Mouse (Mus musculus) forebrain, embryonic 14.5 days (tissue): Measurements from ENCODE around the gene Cacnb4. TPM values are rescaled to one million over a fixed set of nuclear protein-coding genes. Genes with fewer than 3 reads are reported as not detected.

Experiments
- ATAC-seq: fragments of 200-750 bp; cut with Nextera tagmentation; 2 replicates; pipeline ENCODE4 v1.8.0; 2017; ENCODE audit warnings: mild to moderate bottlenecking, moderate library complexity
- DNase-seq: peaks from one replicate; pipeline ENCODE4 v3.0.0-alpha.2; 2015; ENCODE audit warnings: low spot score
- H3K27ac ChIP-seq: fragments of 300-500 bp; sonication (generic); 2 replicates; pipeline ENCODE4 v1.5.1; 2014; ENCODE audit warnings: low read depth, mild to moderate bottlenecking, control low read depth, low read length, moderate library complexity
- H3K27me3 ChIP-seq: fragments of 300-500 bp; sonication (generic); replicated peaks from 2 replicates; pipeline ENCODE4 v1.6.1; 2014; ENCODE audit warnings: low read length, control low read depth, mixed read lengths; ENCODE audit not compliant: control insufficient read depth, insufficient read depth
- H3K36me3 ChIP-seq: fragments of 300-500 bp; sonication (generic); 2 replicates; pipeline ENCODE4 v1.6.1; 2014; ENCODE audit warnings: low read length, control low read depth; ENCODE audit not compliant: control insufficient read depth, insufficient read depth
- H3K4me1 ChIP-seq: fragments of 300-500 bp; sonication (generic); 2 replicates; pipeline ENCODE4 v1.6.1; 2014; ENCODE audit warnings: antibody characterized with exemption, low read length, control low read depth; ENCODE audit not compliant: control insufficient read depth, insufficient read depth
- H3K4me2 ChIP-seq: fragments of 300-500 bp; sonication (generic); 2 replicates; pipeline ENCODE4 v1.6.1; 2014; ENCODE audit warnings: mild to moderate bottlenecking, control low read depth, low read length
- H3K4me3 ChIP-seq: fragments of 300-500 bp; sonication (generic); 2 replicates; pipeline ENCODE4 v1.5.1; 2014; ENCODE audit warnings: low read depth, low read length, control low read depth
- H3K9ac ChIP-seq: fragments of 300-500 bp; sonication (generic); 2 replicates; pipeline ENCODE4 v1.6.1; 2014; ENCODE audit warnings: mild to moderate bottlenecking, low read length, control low read depth, moderate library complexity
- H3K9me3 ChIP-seq: fragments of 300-500 bp; sonication (generic); replicated peaks from 2 replicates; pipeline ENCODE4 v1.6.1; 2016; ENCODE audit warnings: low read length, control low read depth, mixed read lengths; ENCODE audit not compliant: control insufficient read depth
- WGBS: fragments of 180-500 bp; shearing (Covaris S2); extraction: QIAGEN DNeasy Blood & Tissue Kit; methylation state at CpG from one replicate; pipeline ENCODE4 v1.1.7; 2014; 5-methylcytosine and 5-hydroxymethylcytosine counted together
- polyA plus RNA-seq: library from polyadenylated mRNA; unstranded; fragments of >200 nt; fragmentation: Nextera tagmentation; extraction: Ambion mirVana; gene quantifications from 2 replicates; pipeline ENCODE4 v1.2.1, GENCODE M21; 2014

The Cacnb4 gene
- polyA plus RNA-seq, 1 experiment from 2014 or later, result 10.6 TPM

DNA sequence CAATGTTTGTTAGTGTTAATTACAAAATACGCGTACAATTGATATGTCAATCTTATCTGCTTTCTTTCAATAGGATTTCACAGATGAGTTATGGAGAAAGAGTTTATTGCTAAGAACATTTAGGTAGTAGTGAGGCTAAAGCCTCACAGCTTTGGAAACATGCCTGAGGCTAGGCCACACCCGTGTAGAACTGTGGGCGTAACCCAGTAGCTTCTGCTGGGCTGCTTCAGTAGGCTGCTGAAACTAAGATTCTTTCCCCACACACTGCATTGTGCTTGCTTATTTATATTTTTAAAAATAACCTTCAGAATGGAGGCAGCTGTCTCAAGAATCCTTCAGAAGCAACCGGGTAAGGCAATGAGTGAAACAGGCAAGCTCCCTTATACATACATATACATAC lies 282.1 kb downstream of the Cacnb4 start:
- Histone ChIP-seq H3K36me3 (peaks cover 6% of the 10 kb centered on the region), H3K27ac (no peak overlapping the region), H3K4me2 (no peak overlapping the region), H3K9me3 (no peaks in the 10 kb centered on the region), H3K4me1 (no peaks in the 10 kb centered on the region), H3K9ac (no peak overlapping the region), H3K4me3 (no peak overlapping the region), H3K27me3 (no peaks in the 10 kb centered on the region)
- 86% methylated on average over 5 of the region's 5 CpGs for WGBS
- DNase-seq (no peak), ATAC-seq (no peak)

DNA sequence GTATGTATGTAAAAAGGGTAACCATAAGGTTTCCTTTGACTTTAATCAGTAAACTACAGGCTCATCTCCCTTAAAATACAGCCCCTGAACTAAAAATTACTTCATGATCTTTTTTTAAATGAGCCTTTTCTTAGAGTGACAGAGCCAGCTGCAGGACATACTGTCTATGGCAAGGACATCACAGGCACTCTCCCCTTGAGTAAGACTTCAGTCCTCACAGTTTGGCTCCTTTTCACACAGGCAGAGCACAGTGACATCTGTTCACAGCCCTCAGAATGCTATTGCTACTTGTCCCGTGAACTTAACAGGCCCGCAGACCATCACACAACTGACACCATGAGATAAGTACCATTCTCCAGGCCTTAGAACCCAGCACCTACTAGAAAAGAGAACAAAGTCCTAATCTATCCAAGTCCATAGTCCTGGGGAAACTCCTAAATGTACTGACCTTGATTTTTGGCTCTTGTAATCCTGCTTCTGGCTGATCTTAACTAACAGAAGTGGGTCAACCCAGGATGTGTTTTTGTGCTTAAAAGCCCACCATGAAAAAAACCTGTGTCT lies 286.1 kb downstream of the Cacnb4 start:
- Histone ChIP-seq H3K4me1 (no peaks in the 10 kb centered on the region), H3K4me2 (no peak overlapping the region), H3K4me3 (no peak overlapping the region), H3K9ac (no peak overlapping the region), H3K27ac (no peak overlapping the region), H3K36me3 (no peaks in the 10 kb centered on the region), H3K9me3 (no peaks in the 10 kb centered on the region), H3K27me3 (no peaks in the 10 kb centered on the region)
- ATAC-seq, result no peak
- no peak for DNase-seq
- 77% methylated on average over 2 of the region's 2 CpGs for WGBS

DNA sequence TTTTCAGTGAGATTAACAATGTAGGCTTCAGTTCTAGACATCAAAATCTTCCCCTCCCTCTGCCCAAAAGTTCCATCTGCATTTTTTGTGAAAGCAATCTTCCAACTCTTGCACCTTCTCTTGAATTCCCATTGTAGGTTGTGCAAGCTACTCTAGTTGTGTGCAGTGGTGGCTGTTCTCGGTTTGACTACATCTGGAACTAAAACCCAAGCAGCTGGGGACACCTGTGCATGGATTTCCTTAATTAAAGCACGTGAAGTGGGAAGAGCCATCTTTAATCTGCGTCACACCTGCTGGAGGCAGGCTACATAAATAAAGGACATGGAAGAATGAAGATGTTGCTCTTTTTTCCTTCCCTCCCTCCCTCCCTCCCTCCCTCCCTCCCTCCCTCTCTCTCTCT lies 286.7 kb downstream of the Cacnb4 start:
- Histone ChIP-seq H3K27me3 (no peaks in the 10 kb centered on the region), H3K9ac (no peak overlapping the region), H3K27ac (no peak overlapping the region), H3K9me3 (no peaks in the 10 kb centered on the region), H3K4me1 (no peaks in the 10 kb centered on the region), H3K4me3 (no peak overlapping the region), H3K36me3 (no peaks in the 10 kb centered on the region), H3K4me2 (no peak overlapping the region)
- DNase-seq, result no peak
- 79% methylated on average over 3 of the region's 3 CpGs for WGBS
- ATAC-seq, result no peak

DNA sequence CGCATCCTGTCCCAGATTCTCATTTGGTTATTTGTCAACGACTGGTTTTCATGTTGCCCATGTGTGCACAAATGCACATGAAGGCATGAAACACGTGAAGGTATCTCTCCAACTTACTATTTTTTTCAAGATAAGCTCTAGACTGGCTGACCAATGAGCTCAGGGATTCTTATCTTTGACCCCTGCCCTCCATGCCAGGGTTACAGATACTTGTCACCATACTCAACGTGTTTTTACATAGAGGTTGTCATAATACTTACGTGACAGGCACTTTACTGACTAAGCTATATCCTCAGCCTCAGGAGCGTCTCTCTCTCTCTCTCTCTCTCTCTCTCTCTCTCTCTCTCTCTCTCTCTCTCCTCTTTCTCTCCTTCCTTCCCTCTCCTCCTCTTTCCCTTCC lies 290.2 kb downstream of the Cacnb4 start:
- ATAC-seq, result no peak

DNA sequence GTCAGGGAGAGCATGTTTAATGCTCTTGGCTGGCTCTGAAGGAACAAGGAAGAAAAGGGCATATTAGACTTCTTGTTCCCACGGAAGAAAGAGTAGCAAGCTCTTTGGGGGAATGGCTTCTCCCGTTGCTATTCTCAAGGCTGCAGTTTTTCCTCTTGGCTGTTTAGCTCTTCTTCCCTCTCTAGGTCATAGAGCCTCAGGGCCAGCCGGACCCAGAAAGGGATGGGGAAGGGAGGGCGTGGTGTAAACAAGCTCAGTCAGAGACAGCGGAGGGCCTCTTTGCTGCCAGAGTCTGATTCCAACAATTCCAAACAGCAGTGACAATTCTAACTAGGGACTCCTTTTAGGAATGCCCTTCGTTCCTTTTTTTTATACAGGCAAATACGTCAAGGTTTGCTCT lies 290.6 kb downstream of the Cacnb4 start:
- DNase-seq, result no peak
- Histone ChIP-seq H3K9ac (no peak overlapping the region), H3K4me3 (no peak overlapping the region), H3K27ac (no peak overlapping the region), H3K4me2 (no peak overlapping the region), H3K27me3 (no peaks in the 10 kb centered on the region), H3K36me3 (no peaks in the 10 kb centered on the region), H3K4me1 (no peaks in the 10 kb centered on the region), H3K9me3 (no peaks in the 10 kb centered on the region)
- 79% methylated on average over 7 of the region's 7 CpGs for WGBS
- no peak for ATAC-seq

More for the DNA sequence above, 290.2 kb downstream of the Cacnb4 start:
- Histone ChIP-seq H3K9me3 (no peaks in the 10 kb centered on the region), H3K36me3 (no peaks in the 10 kb centered on the region), H3K4me2 (no peak overlapping the region), H3K9ac (no peak overlapping the region), H3K4me1 (no peaks in the 10 kb centered on the region), H3K27me3 (no peaks in the 10 kb centered on the region), H3K4me3 (no peak overlapping the region), H3K27ac (no peak overlapping the region)
- no peak for DNase-seq
- WGBS, result 89% methylated on average over 6 of the region's 6 CpGs

DNA sequence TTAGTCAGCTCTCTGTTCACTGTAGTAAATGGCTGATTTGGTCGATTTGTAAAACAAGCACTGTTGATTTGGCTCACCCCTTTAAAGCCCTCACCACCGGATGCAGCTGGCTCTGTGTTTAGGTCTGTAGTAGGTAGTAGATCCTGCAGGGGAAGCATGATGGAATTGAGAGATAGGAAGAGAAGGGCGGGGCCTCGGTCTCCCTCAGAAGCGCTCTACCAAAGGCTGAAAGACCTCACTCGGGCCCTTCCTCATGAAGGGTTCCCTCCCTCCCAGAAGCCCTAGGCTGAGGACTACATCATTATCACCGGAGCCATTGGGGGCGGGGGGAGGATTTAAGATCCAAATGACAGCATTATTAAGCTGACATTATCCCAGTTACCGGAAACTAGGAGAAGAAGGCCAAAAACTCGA lies 297.8 kb downstream of the Cacnb4 start:
- WGBS, result 73% methylated on average over 10 of the region's 10 CpGs
- no peak overlapping the region for H3K27ac ChIP-seq
- no peaks in the 10 kb centered on the region for H3K4me1 ChIP-seq
- H3K4me3 ChIP-seq, result no peak overlapping the region
- ATAC-seq, result 0 out of 2 replicates have a peak, but pooled peaks have one; percentile 7
- H3K4me2 ChIP-seq, result no peak overlapping the region
- no peaks in the 10 kb centered on the region for H3K36me3 ChIP-seq
- H3K9ac ChIP-seq, result no peak overlapping the region
- no peaks in the 10 kb centered on the region for H3K27me3 ChIP-seq
- DNase-seq, result no peak
- H3K9me3 ChIP-seq, result no peaks in the 10 kb centered on the region

DNA sequence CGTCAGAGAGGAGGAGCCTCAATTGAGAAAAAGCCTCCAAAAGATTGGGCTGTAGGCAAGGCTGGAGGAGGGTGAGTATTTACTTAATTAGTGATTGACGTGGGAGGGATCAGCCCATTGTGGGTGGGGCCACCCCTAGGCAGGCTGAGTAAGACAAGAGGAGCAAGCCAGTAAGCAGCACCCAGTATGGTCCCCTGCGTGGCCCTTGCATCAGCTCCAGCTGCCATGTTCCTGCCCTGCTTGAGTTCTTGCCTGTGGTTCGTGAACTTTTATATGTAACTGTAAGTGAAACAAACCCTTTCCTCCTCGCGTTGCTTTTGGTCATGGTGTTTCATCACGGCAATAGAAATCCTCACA lies 298.2 kb downstream of the Cacnb4 start, which contains the start of gene Neb:
Gene Neb (minus strand): TSS at position 27 of the 357 bp plus-strand sequence.
- DNase-seq (no peak), ATAC-seq (peak; percentile 65)
- no peak within 1 kb of the TSS for H3K4me3 ChIP-seq
- H3K27me3 ChIP-seq, result no peaks in the 10 kb centered on the region
- H3K4me2 ChIP-seq, result no peak within 1 kb of the TSS
- WGBS, result 55% methylated on average over 7 of the region's 7 CpGs
- no peak within 1 kb of the TSS for H3K9ac ChIP-seq
- H3K36me3 ChIP-seq, result no peaks in the 10 kb centered on the region
- H3K4me1 ChIP-seq, result no peaks in the 10 kb centered on the region
- H3K9me3 ChIP-seq, result no peaks in the 10 kb centered on the region
- no peak within 1 kb of the TSS for H3K27ac ChIP-seq

Other genes with a start within 250 kb of the Cacnb4 start
- gene Stam2, start 65.5 kb upstream of the Cacnb4 start, polyA plus RNA-seq, result 51.1 and 55.7 TPM in 2 replicates
- gene Fmnl2, start 181.0 kb upstream of the Cacnb4 start, polyA plus RNA-seq, result 21.3 and 23.0 TPM in 2 replicates